Mouse (Mus musculus): ENCODE data around the gene Tns1. TPM values are rescaled to one million over a fixed set of nuclear protein-coding genes. Genes with fewer than 3 reads are reported as not detected.

Tns1 gene
- total RNA-seq (2012; rRNA removed), result not detected in 2 replicates
- polyA plus RNA-seq (2012; ENCODE audit: insufficient read depth in 1 of 2, insufficient read length in 2 of 2, low read depth in 1 of 2, low replicate concordance in 2 of 2, missing spikeins in 1 of 2), result under 1 TPM in 1 of 2 experiments, not detected in 1; 0.11 TPM

DNA sequence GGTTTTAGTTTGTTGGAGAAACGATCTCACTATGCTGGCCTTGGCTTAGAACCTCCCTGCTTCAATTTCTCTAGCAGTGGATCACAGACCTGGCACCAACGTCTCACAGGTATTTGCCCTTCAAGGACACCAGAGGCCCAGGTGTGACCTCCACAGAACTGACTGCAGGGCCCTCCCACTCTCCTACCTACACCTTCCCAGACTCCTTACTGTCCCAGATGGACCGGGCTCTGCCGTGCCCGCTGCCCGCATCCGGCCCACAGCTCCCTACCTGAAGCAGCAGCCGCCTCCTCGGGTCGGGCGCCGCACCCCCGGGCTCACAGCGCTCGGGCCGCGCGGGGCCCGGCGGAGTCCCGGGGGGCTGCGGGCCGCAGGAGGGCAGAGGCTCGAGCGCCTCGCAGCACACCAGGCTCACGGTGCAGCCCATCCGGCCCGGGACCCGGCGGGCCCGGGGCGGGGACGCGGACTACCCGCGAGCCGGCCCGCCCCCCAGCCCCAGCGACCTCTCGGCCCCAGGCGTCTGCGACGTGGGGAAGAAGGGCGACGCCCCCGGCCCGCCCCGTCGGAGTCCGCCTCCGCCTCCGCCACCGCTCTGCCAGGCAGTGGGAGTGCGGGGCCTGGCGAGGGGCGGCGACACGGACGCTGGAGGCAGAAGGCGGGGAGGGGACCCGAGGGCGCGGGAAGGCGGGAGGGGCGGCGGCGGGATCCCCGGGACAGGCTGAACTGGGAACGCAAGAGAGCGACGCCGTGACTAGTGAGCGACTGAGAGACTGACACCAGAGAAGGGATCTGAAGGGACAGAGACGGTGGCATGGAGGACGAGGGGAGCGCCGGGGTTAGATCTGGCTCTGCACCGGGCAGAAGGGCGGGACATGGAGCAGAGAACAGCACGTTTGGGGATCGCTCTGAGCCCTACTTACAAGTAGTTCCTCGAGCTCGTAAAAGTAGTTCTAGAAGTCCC is at the start of gene Tns1:
TSS of gene Tns1 (minus strand) at position 429 of the 961 bp plus-strand sequence.
- Histone ChIP-seq H3K9ac (ENCODE audit: control insufficient read depth, low read depth, low read length, poor library complexity, severe bottlenecking) (peak within 1 kb of the TSS; percentile 24; the same call in 1 of the 2 replicates), H3K4me3 (ENCODE audit: control insufficient read depth in 1 of 2, insufficient read depth in 1 of 2, low read depth in 2 of 2, low read length in 2 of 2) (peak within 1 kb of the TSS; percentile 49 to 50), H3K4me1 (ENCODE audit: control insufficient read depth in 1 of 2, insufficient read depth in 2 of 2, low read length in 2 of 2) (no peaks in the 10 kb centered on the region), H3K36me3 (ENCODE audit: control insufficient read depth in 1 of 2, insufficient read depth in 2 of 2, low read length in 2 of 2) (no peaks in the 10 kb centered on the region), H3K27me3 (ENCODE audit: control insufficient read depth in 1 of 2, insufficient read depth in 2 of 2, low read length in 2 of 2) (no peaks in the 10 kb centered on the region), H3K9me3 (replicated peaks; ENCODE audit: insufficient read depth, low read length) (no peaks in the 10 kb centered on the region), H3K79me2 (ENCODE audit: control insufficient read depth, insufficient read depth, low read length, poor library complexity) (no peaks in the 10 kb centered on the region), H3K27ac (ENCODE audit: control insufficient read depth, low read depth, low read length) (no peak within 1 kb of the TSS)
- DNase-seq (ENCODE audit: low read depth, low spot score), result peak; percentile 52
- TF ChIP-seq NELFE (IDR thresholded peaks at IDR 0.05; ENCODE audit: low read depth, low read length) (no peak), TCF12 (IDR thresholded peaks at IDR 0.05; ENCODE audit: low read depth, low read length) (no peak), MAX (IDR thresholded peaks at IDR 0.05; ENCODE audit: low read length) (no peak), SIN3A (IDR thresholded peaks at IDR 0.05; ENCODE audit: low read length) (no peak), ZNF384 (IDR thresholded peaks at IDR 0.05; ENCODE audit: low read depth, low read length) (no peak), GABPA (IDR thresholded peaks at IDR 0.05; ENCODE audit: low read depth, low read length) (no peak), E2F4 (IDR thresholded peaks at IDR 0.05; ENCODE audit: borderline replicate concordance, low read depth, low read length) (no peak), TAL1 (IDR thresholded peaks at IDR 0.05; ENCODE audit: low read length) (no peak), MAZ (IDR thresholded peaks at IDR 0.05; ENCODE audit: low read depth, low read length) (no peak), KAT2A (conservative IDR thresholded peaks at IDR 0.05; ENCODE audit: low read depth, low read length) (no peak), SMC3 (IDR thresholded peaks at IDR 0.05; ENCODE audit: low read depth, low read length) (no peak), ZC3H11A (IDR thresholded peaks at IDR 0.05; ENCODE audit: low read depth, low read length) (no peak)

DNA sequence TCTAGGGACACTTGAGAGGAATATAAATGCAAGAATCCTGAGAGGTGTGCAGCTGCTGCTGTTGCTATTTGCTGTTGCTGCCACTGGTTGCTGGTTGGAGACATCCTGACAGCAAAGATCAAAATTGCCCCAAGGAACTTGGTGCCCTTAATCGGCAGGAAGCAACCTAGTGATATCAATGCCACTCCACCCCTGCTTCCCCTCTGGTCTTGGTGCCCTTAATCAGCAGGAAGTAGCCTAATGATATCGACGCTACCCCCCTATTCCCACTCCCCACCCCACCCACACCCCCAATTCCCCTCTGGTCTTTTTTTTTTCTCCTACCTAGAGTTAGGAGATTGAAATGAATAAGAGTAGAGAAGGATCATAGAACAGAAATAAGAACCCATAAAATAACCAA is 48.5 kb upstream of the Tns1 start:
- DNase-seq (ENCODE audit: low read depth, low spot score), result peak; percentile 76
- H3K27ac ChIP-seq (ENCODE audit: control insufficient read depth, low read depth, low read length), result peak overlapping the region; percentile 32; the same call in 1 of the 2 replicates
- H3K9me3 ChIP-seq (replicated peaks; ENCODE audit: insufficient read depth, low read length), result no peaks in the 10 kb centered on the region
- no peaks in the 10 kb centered on the region for H3K79me2 ChIP-seq (ENCODE audit: control insufficient read depth, insufficient read depth, low read length, poor library complexity)
- peak overlapping the region in 1 of 2 experiments; percentile 30; a peak in 2 of 4 replicates for H3K4me3 ChIP-seq (ENCODE audit: control insufficient read depth in 1 of 2, insufficient read depth in 1 of 2, low read depth in 2 of 2, low read length in 2 of 2)
- H3K36me3 ChIP-seq (ENCODE audit: control insufficient read depth in 1 of 2, insufficient read depth in 2 of 2, low read length in 2 of 2), result peaks cover 0 to 27% of the 10 kb centered on the region in 2 experiments; a peak in 2 of 4 replicates
- no peak overlapping the region for H3K9ac ChIP-seq (ENCODE audit: control insufficient read depth, low read depth, low read length, poor library complexity, severe bottlenecking)
- no peaks in the 10 kb centered on the region for H3K27me3 ChIP-seq (ENCODE audit: control insufficient read depth in 1 of 2, insufficient read depth in 2 of 2, low read length in 2 of 2)
- TF ChIP-seq ZC3H11A (IDR thresholded peaks at IDR 0.05; ENCODE audit: low read depth, low read length) (no peak), EP300 (IDR thresholded peaks at IDR 0.05; ENCODE audit: low read depth in 1 of 2, low read length in 2 of 2) (peak; percentile 96), ELF1 (IDR thresholded peaks at IDR 0.05; ENCODE audit: low read depth, low read length) (no peak), POLR2A (IDR thresholded peaks at IDR 0.05; ENCODE audit: control insufficient read depth in 1 of 2, insufficient read depth in 1 of 2, low read depth in 1 of 2, low read length in 2 of 2, poor library complexity in 1 of 2) (no peak), RAD21 (IDR thresholded peaks at IDR 0.05; ENCODE audit: low read depth, low read length) (no peak), KAT2A (conservative IDR thresholded peaks at IDR 0.05; ENCODE audit: low read depth, low read length) (no peak), POLR2AphosphoS2 (IDR thresholded peaks at IDR 0.05; ENCODE audit: low read length) (no peak), MEF2A (IDR thresholded peaks at IDR 0.05; ENCODE audit: extremely low read depth, insufficient replicate concordance, low read depth, low read length, poor library complexity, severe bottlenecking) (no peak), TAL1 (IDR thresholded peaks at IDR 0.05; ENCODE audit: low read length) (peak; percentile 52), SMC3 (IDR thresholded peaks at IDR 0.05; ENCODE audit: low read depth, low read length) (no peak), HCFC1 (IDR thresholded peaks at IDR 0.05; ENCODE audit: low read depth, low read length) (no peak), NELFE (IDR thresholded peaks at IDR 0.05; ENCODE audit: low read depth, low read length) (no peak), ZNF384 (IDR thresholded peaks at IDR 0.05; ENCODE audit: low read depth, low read length) (peak; percentile 78), SIN3A (IDR thresholded peaks at IDR 0.05; ENCODE audit: low read length) (peak; percentile 56), RCOR1 (IDR thresholded peaks at IDR 0.05; ENCODE audit: low read depth, low read length) (peak; percentile 76; the same call in 1 of the 2 replicates), MAFK (IDR thresholded peaks at IDR 0.05; ENCODE audit: borderline replicate concordance, low read depth, low read length) (no peak), MXI1 (IDR thresholded peaks at IDR 0.05; ENCODE audit: low read depth, low read length) (no peak), TBP (IDR thresholded peaks at IDR 0.05; ENCODE audit: low read depth, low read length) (no peak), ETS1 (IDR thresholded peaks at IDR 0.05; ENCODE audit: low read depth, low read length) (peak; percentile 68), GATA1 (IDR thresholded peaks at IDR 0.05; ENCODE audit: low read depth, low read length) (peak; percentile 93), TCF12 (IDR thresholded peaks at IDR 0.05; ENCODE audit: low read depth, low read length) (peak; percentile 91), MAZ (IDR thresholded peaks at IDR 0.05; ENCODE audit: low read depth, low read length) (peak; percentile 74)
- H3K4me1 ChIP-seq (ENCODE audit: control insufficient read depth in 1 of 2, insufficient read depth in 2 of 2, low read length in 2 of 2), result peaks cover 3 to 12% of the 10 kb centered on the region in 2 experiments; a peak in 3 of 4 replicates
